Mouse (Mus musculus): ENCODE measurements around the gene Nckap5. TPM values are rescaled to one million over a fixed set of nuclear protein-coding genes. Genes with fewer than 3 reads are reported as not detected.
A peak's percentile ranks its signal among the peaks of the same experiment; 100 is the strongest.

Gene Nckap5
- total and polyA plus RNA-seq, 2 experiments from 2014 or later = 9.3 to 10.2 TPM

GRCm38 (mm10) chr1:126316866-126317265 lies 513.7 kb downstream of the Nckap5 start:
- TF ChIP-seq CTCF (IDR thresholded peaks at IDR 0.05; ENCODE audit: low read depth) = no peak

GRCm38 (mm10) chr1:126301129-126301528 lies 529.5 kb downstream of the Nckap5 start:
- Histone ChIP-seq H3K9ac (no peak overlapping the region), H3K4me1 (ENCODE audit: insufficient read depth) (no peaks in the 10 kb centered on the region), H3K4me3 (ENCODE audit: low read depth, low read length) (no peak overlapping the region), H3K36me3 (ENCODE audit: insufficient read depth) (no peaks in the 10 kb centered on the region), H3K4me2 (ENCODE audit: low read depth) (no peak overlapping the region), H3K27ac (ENCODE audit: low read depth, low read length) (no peak overlapping the region), H3K9me3 (ENCODE audit: low read length) (no peaks in the 10 kb centered on the region), H3K27me3 (ENCODE audit: insufficient read depth, low read length) (no peaks in the 10 kb centered on the region)
- ATAC-seq (no peak), DNase-seq (no peak)
- TF ChIP-seq CTCF (IDR thresholded peaks at IDR 0.05; ENCODE audit: low read depth) = no peak
- 95% methylated on average over 2 of the region's 2 CpGs for WGBS

More at GRCm38 (mm10) chr1:126316866-126317265, 513.7 kb downstream of the Nckap5 start:
- Histone ChIP-seq H3K27me3 (ENCODE audit: insufficient read depth, low read length) (no peaks in the 10 kb centered on the region), H3K36me3 (ENCODE audit: insufficient read depth) (no peaks in the 10 kb centered on the region), H3K4me1 (ENCODE audit: insufficient read depth) (no peaks in the 10 kb centered on the region), H3K27ac (ENCODE audit: low read depth, low read length) (no peak overlapping the region), H3K9ac (no peak overlapping the region), H3K4me2 (ENCODE audit: low read depth) (no peak overlapping the region), H3K9me3 (ENCODE audit: low read length) (no peaks in the 10 kb centered on the region), H3K4me3 (ENCODE audit: low read depth, low read length) (no peak overlapping the region)
- ATAC-seq (no peak), DNase-seq (no peak)
- WGBS = 82% methylated on average over 2 of the region's 2 CpGs

DNA sequence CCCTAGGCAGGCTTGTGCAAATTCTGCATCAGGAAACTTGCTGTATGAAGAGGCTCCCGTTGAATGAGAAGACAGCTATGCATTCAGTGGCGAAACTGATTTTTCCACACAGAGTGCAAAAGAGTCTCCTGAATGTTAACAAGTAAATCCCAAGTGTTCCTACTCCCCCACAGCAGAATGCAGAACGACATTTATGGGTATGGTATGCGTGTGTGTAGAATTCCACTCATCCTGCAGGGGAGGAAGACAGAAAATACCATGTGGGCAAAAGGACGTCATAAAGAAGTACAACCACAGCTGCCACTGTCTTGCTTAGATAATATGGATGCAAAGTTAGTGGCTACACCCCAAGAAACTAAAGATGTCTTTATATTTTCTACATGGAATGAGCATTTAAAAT lies 565.7 kb downstream of the Nckap5 start:
- 0 out of 2 replicates have a peak, but pooled peaks have one; percentile 5 for TF ChIP-seq CTCF (IDR thresholded peaks at IDR 0.05; ENCODE audit: low read depth)
- 62% methylated on average over 5 of the region's 5 CpGs for WGBS
- Histone ChIP-seq H3K4me3 (ENCODE audit: low read depth, low read length) (no peak overlapping the region), H3K4me2 (ENCODE audit: low read depth) (no peak overlapping the region), H3K9me3 (ENCODE audit: low read length) (no peaks in the 10 kb centered on the region), H3K9ac (no peak overlapping the region), H3K36me3 (ENCODE audit: insufficient read depth) (no peaks in the 10 kb centered on the region), H3K27ac (ENCODE audit: low read depth, low read length) (no peak overlapping the region), H3K4me1 (ENCODE audit: insufficient read depth) (no peaks in the 10 kb centered on the region; the same call in 1 of the 2 replicates), H3K27me3 (ENCODE audit: insufficient read depth, low read length) (no peaks in the 10 kb centered on the region)
- ATAC-seq (peak; percentile 40; the same call in 1 of the 2 replicates), DNase-seq (no peak)

DNA sequence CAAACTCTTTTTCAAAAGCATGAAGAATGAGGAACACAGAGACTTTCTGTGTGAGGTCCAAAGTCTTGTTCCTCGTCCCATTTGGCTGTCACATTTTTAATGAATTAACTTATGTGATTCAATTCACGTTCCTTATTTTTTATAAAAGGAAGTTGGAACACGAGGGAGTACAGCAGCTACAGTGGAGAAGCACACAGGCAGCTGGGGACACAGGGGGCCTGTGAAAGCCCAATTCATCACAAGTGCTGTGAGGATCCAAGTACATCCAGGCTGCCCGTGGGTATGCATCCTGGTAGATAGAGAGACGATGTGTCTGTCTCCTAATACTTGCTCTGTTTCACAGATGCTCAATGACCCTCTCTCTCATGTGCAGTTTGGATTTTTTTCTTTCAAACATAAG lies 576.2 kb downstream of the Nckap5 start:
- H3K4me2 ChIP-seq (ENCODE audit: low read depth) = no peak overlapping the region
- H3K27ac ChIP-seq (ENCODE audit: low read depth, low read length) = no peak overlapping the region
- H3K36me3 ChIP-seq (ENCODE audit: insufficient read depth) = no peaks in the 10 kb centered on the region
- no peaks in the 10 kb centered on the region for H3K27me3 ChIP-seq (ENCODE audit: insufficient read depth, low read length)
- H3K4me1 ChIP-seq (ENCODE audit: insufficient read depth) = no peaks in the 10 kb centered on the region
- H3K4me3 ChIP-seq (ENCODE audit: low read depth, low read length) = no peak overlapping the region
- TF ChIP-seq CTCF (IDR thresholded peaks at IDR 0.05; ENCODE audit: low read depth) = no peak
- H3K9me3 ChIP-seq (ENCODE audit: low read length) = no peaks in the 10 kb centered on the region
- peak; percentile 62 for ATAC-seq
- WGBS = 60% methylated on average over 5 of the region's 5 CpGs
- no peak overlapping the region for H3K9ac ChIP-seq
- no peak for DNase-seq

DNA sequence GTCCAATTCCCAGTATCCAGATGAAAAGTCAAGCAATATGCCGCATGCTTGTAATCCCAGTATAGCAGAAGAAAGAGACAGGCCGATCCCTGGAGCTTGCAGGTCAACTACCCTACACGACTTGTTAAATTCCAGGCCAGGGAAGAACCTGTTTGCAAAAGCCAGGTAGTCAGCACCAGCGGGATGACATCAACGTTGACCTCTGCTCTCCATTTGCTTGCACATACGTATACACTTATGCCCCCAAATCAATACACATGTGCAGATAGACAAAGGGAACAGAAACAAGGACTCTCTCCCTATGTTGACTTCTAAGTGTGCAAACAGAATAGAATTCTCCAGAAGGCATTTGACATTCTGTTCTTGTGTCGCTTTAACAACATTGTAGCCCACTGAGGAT lies 576.7 kb downstream of the Nckap5 start:
- no peak for DNase-seq
- 89% methylated on average over 7 of the region's 7 CpGs for WGBS
- ATAC-seq = no peak

GRCm38 (mm10) chr1:126233196-126233595 lies 597.4 kb downstream of the Nckap5 start:
- Histone ChIP-seq H3K27me3 (ENCODE audit: insufficient read depth, low read length) (no peaks in the 10 kb centered on the region), H3K4me3 (ENCODE audit: low read depth, low read length) (no peak overlapping the region), H3K9me3 (ENCODE audit: low read length) (no peaks in the 10 kb centered on the region), H3K4me2 (ENCODE audit: low read depth) (no peak overlapping the region), H3K27ac (ENCODE audit: low read depth, low read length) (no peak overlapping the region), H3K9ac (no peak overlapping the region), H3K4me1 (ENCODE audit: insufficient read depth) (no peaks in the 10 kb centered on the region), H3K36me3 (ENCODE audit: insufficient read depth) (no peaks in the 10 kb centered on the region)
- 82% methylated on average over 4 of the region's 4 CpGs for WGBS
- no peak for DNase-seq
- TF ChIP-seq CTCF (IDR thresholded peaks at IDR 0.05; ENCODE audit: low read depth) = no peak
- ATAC-seq = no peak

More for the DNA sequence above, 576.7 kb downstream of the Nckap5 start:
- H3K9ac ChIP-seq = no peak overlapping the region
- no peak overlapping the region for H3K4me2 ChIP-seq (ENCODE audit: low read depth)
- H3K27ac ChIP-seq (ENCODE audit: low read depth, low read length) = no peak overlapping the region
- no peaks in the 10 kb centered on the region for H3K36me3 ChIP-seq (ENCODE audit: insufficient read depth)
- H3K9me3 ChIP-seq (ENCODE audit: low read length) = no peaks in the 10 kb centered on the region
- no peaks in the 10 kb centered on the region for H3K27me3 ChIP-seq (ENCODE audit: insufficient read depth, low read length)
- H3K4me3 ChIP-seq (ENCODE audit: low read depth, low read length) = no peak overlapping the region
- no peak for TF ChIP-seq CTCF (IDR thresholded peaks at IDR 0.05; ENCODE audit: low read depth)
- H3K4me1 ChIP-seq (ENCODE audit: insufficient read depth) = no peaks in the 10 kb centered on the region

GRCm38 (mm10) chr1:126231199-126231598 lies 599.4 kb downstream of the Nckap5 start:
- Histone ChIP-seq H3K4me2 (ENCODE audit: low read depth) (no peak overlapping the region), H3K36me3 (ENCODE audit: insufficient read depth) (no peaks in the 10 kb centered on the region)
- WGBS = 76% methylated on average over 9 of the region's 9 CpGs

More at GRCm38 (mm10) chr1:126231199-126231598, 599.4 kb downstream of the Nckap5 start:
- DNase-seq (no peak), ATAC-seq (peak; percentile 36; the same call in 1 of the 2 replicates)
- Histone ChIP-seq H3K9me3 (ENCODE audit: low read length) (no peaks in the 10 kb centered on the region), H3K4me3 (ENCODE audit: low read depth, low read length) (no peak overlapping the region), H3K9ac (no peak overlapping the region), H3K4me1 (ENCODE audit: insufficient read depth) (no peaks in the 10 kb centered on the region), H3K27me3 (ENCODE audit: insufficient read depth, low read length) (no peaks in the 10 kb centered on the region), H3K27ac (ENCODE audit: low read depth, low read length) (no peak overlapping the region)
- TF ChIP-seq CTCF (IDR thresholded peaks at IDR 0.05; ENCODE audit: low read depth) = no peak

Data from forebrain, postnatal 0 days (tissue).